Mouse (Mus musculus) hindbrain, embryonic 16.5 days (tissue): ENCODE results near the gene Taf10. TPM values are rescaled to one million over a fixed set of nuclear protein-coding genes. Genes with fewer than 3 reads are reported as not detected.

Experiments
- ATAC-seq: fragments of 200-750 bp; cut with Nextera tagmentation; 2 replicates; pipeline ENCODE4 v1.8.0; 2017; ENCODE audit warnings: moderate TSS enrichment, moderate library complexity
- H3K27ac ChIP-seq: fragments of 300-500 bp; sonication (generic); 2 replicates; pipeline ENCODE4 v1.5.1; 2014; ENCODE audit warnings: low read depth, mild to moderate bottlenecking, control low read depth, low read length, moderate library complexity
- H3K27me3 ChIP-seq: fragments of 300-500 bp; sonication (generic); replicated peaks from 2 replicates; pipeline ENCODE4 v1.6.1; 2014; ENCODE audit warnings: low read length; ENCODE audit not compliant: control insufficient read depth, insufficient read depth
- H3K36me3 ChIP-seq: fragments of 300-500 bp; sonication (generic); 2 replicates; pipeline ENCODE4 v1.6.1; 2014; ENCODE audit warnings: mild to moderate bottlenecking, low read length, moderate library complexity, mixed read lengths; ENCODE audit not compliant: control insufficient read depth, insufficient read depth
- H3K4me1 ChIP-seq: fragments of 300-500 bp; sonication (generic); 2 replicates; pipeline ENCODE4 v1.6.1; 2014; ENCODE audit warnings: low read depth, low read length; ENCODE audit not compliant: control insufficient read depth, insufficient read depth
- H3K4me2 ChIP-seq: fragments of 300-500 bp; sonication (generic); 2 replicates; pipeline ENCODE4 v1.6.1; 2014; ENCODE audit warnings: mild to moderate bottlenecking, low read length, control low read depth, moderate library complexity
- H3K4me3 ChIP-seq: fragments of 300-500 bp; sonication (generic); 2 replicates; pipeline ENCODE4 v1.5.1; 2014; ENCODE audit warnings: mild to moderate bottlenecking, low read length, control low read depth, moderate library complexity
- H3K9ac ChIP-seq: fragments of 300-500 bp; sonication (generic); 2 replicates; pipeline ENCODE4 v1.6.1; 2014; ENCODE audit warnings: low read depth, mild to moderate bottlenecking, control low read depth, low read length, moderate library complexity
- H3K9me3 ChIP-seq: fragments of 300-500 bp; sonication (generic); 2 replicates; pipeline ENCODE4 v1.6.1; 2014; ENCODE audit warnings: mild to moderate bottlenecking, low read length, moderate library complexity; ENCODE audit not compliant: control insufficient read depth
- WGBS: fragments of 180-500 bp; shearing (Covaris S2); extraction: QIAGEN DNeasy Blood & Tissue Kit; methylation state at CpG from one replicate; pipeline ENCODE4 v1.1.7; 2014; 5-methylcytosine and 5-hydroxymethylcytosine counted together
- polyA plus RNA-seq: library from polyadenylated mRNA; unstranded; fragments of >200 nt; fragmentation: Nextera tagmentation; extraction: Ambion mirVana; gene quantifications from 2 replicates; pipeline ENCODE4 v1.2.1, GENCODE M21; 2015

Taf10 gene
- polyA plus RNA-seq, 1 experiment from 2014 or later: 87.5 TPM

- Histone ChIP-seq H3K27me3 (no peaks in the 10 kb centered on the region), H3K4me1 (no peaks in the 10 kb centered on the region), H3K4me3 (no peak overlapping the region), H3K9ac (no peak overlapping the region), H3K27ac (no peak overlapping the region), H3K36me3 (no peaks in the 10 kb centered on the region), H3K4me2 (no peak overlapping the region), H3K9me3 (no peaks in the 10 kb centered on the region)
- no peak for ATAC-seq
- 85% methylated on average over 16 of the region's 16 CpGs for WGBS
Observed at GRCm38 (mm10) chr7:105703184-105703583, 41.0 kb downstream of the Taf10 start.

GRCm38 (mm10) chr7:105690875-105691274 lies 53.3 kb downstream of the Taf10 start:
- no peaks in the 10 kb centered on the region for H3K4me1 ChIP-seq
- no peaks in the 10 kb centered on the region for H3K27me3 ChIP-seq
- H3K4me3 ChIP-seq: no peak overlapping the region
- WGBS: 73% methylated on average over 1 of the region's 1 CpGs
- H3K4me2 ChIP-seq: no peak overlapping the region
- no peak overlapping the region for H3K9ac ChIP-seq
- no peaks in the 10 kb centered on the region for H3K9me3 ChIP-seq
- no peaks in the 10 kb centered on the region for H3K36me3 ChIP-seq
- ATAC-seq: no peak
- no peak overlapping the region for H3K27ac ChIP-seq

Other genes with a start within 250 kb of the Taf10 start
- gene Smpd1, start 190.0 kb downstream of the Taf10 start, polyA plus RNA-seq: 110 and 111 TPM in 2 replicates
- 344 and 354 TPM in 2 replicates for gene Apbb1, start 162.7 kb downstream of the Taf10 start, polyA plus RNA-seq
- 0.18 and 0.20 TPM in 2 replicates for gene Hpx, start 144.2 kb downstream of the Taf10 start, polyA plus RNA-seq
- 108 and 119 TPM in 2 replicates for gene Trim3, start 110.8 kb downstream of the Taf10 start, polyA plus RNA-seq
- gene Timm10b, start 104.3 kb downstream of the Taf10 start, polyA plus RNA-seq: 145 and 159 TPM in 2 replicates
- gene Arfip2, start 103.9 kb downstream of the Taf10 start, polyA plus RNA-seq: 85.2 and 91.1 TPM in 2 replicates
- gene Gm45799, start 103.8 kb downstream of the Taf10 start, polyA plus RNA-seq: 7.9 and 9.7 TPM in 2 replicates
- gene Dnhd1, start 93.5 kb downstream of the Taf10 start, polyA plus RNA-seq: 1.5 and 1.6 TPM in 2 replicates
- gene Ilk, start 7.8 kb downstream of the Taf10 start, polyA plus RNA-seq: 172 and 211 TPM in 2 replicates
- 26.3 and 26.4 TPM in 2 replicates for gene Rrp8, start 7.0 kb downstream of the Taf10 start, polyA plus RNA-seq
- gene Tpp1, start 7.9 kb upstream of the Taf10 start, polyA plus RNA-seq: 56.1 and 58.1 TPM in 2 replicates
- gene Dchs1, start 43.3 kb upstream of the Taf10 start, polyA plus RNA-seq: 9.8 and 12.3 TPM in 2 replicates
- 204 and 208 TPM in 2 replicates for gene Mrpl17, start 66.7 kb upstream of the Taf10 start, polyA plus RNA-seq
- 0.19 TPM in 1 of 2 replicates, not detected in the other for gene Gm4070, start 209.6 kb upstream of the Taf10 start, polyA plus RNA-seq